Mouse (Mus musculus) spleen, postnatal 0 days (tissue): ENCODE results near the gene Hinfp. TPM values are rescaled to one million over a fixed set of nuclear protein-coding genes. Genes with fewer than 3 reads are reported as not detected.

Source experiments
- polyA plus RNA-seq: library from polyadenylated mRNA; unstranded; fragments of >200 nt; fragmentation: Nextera tagmentation; extraction: Ambion mirVana; gene quantifications from 2 replicates; pipeline ENCODE4 v1.2.1, GENCODE M21; 2015

Gene Hinfp
- 12.2 TPM in 2 replicates for polyA plus RNA-seq

DNA sequence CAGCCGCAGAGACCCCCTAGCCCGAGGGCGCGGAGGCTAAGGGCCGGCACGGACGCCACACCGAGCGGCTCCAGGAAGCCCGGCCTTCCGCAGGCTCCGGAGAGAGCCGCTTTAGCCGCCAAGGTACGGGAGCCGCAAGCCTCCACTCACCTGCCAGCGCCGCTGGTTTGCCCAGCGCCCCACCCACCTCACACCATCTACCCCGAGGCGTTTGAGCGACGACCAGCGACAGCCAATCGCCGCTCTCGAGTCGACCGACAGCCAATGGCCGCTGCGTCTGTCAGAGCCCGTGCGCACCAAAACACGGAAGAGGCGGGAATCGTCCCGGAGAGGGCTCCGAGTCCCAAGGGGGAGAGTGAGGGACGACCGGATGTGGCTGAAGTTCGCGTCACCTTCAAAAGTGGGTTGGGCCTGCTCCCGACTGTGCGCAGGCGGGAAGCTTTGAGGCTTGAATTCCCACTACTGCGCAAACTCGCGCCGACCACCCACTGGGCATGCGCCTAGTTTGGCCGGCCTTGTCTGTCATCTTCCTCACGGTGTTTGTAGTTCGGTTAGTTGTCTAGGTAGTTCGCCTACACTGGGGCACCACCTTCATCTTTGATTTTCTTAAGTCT, at the start of gene Hinfp:
TSS of gene Hinfp (minus strand) at position 206 of the 614 bp plus-strand sequence.

DNA sequence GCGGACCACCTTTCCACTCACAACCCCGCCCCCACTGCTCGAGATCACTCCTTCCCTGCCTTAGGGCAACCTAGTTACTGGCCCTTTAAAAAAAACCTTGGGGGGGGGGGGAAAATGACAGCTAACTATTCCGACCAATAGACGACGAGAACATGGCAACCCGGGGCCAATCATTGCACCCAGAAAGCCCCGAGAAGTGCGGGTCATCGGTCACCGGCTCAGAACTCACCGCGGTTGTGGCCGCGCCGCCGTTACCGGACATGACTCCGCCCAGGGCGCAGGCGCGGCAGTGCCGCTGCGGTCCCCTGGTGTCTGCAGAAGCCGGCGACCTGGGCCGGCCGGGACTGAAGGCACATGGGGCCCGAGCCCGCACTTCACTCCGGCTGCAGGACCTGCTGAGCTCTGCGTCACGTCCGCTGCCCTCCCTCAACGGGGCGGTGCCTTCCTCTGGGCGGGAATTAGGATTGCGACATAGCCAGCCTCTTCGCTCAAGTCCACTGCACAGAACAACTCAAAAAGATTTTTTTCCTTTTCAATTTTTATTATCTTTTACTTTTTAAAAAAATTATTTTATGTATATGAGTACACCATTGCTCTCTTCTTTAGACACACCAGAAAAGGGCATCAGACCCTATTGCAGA, 38.4 kb upstream of the Hinfp start, which contains the start of gene Hmbs:
TSS of gene Hmbs (minus strand) at position 448 of the 641 bp plus-strand sequence.

DNA sequence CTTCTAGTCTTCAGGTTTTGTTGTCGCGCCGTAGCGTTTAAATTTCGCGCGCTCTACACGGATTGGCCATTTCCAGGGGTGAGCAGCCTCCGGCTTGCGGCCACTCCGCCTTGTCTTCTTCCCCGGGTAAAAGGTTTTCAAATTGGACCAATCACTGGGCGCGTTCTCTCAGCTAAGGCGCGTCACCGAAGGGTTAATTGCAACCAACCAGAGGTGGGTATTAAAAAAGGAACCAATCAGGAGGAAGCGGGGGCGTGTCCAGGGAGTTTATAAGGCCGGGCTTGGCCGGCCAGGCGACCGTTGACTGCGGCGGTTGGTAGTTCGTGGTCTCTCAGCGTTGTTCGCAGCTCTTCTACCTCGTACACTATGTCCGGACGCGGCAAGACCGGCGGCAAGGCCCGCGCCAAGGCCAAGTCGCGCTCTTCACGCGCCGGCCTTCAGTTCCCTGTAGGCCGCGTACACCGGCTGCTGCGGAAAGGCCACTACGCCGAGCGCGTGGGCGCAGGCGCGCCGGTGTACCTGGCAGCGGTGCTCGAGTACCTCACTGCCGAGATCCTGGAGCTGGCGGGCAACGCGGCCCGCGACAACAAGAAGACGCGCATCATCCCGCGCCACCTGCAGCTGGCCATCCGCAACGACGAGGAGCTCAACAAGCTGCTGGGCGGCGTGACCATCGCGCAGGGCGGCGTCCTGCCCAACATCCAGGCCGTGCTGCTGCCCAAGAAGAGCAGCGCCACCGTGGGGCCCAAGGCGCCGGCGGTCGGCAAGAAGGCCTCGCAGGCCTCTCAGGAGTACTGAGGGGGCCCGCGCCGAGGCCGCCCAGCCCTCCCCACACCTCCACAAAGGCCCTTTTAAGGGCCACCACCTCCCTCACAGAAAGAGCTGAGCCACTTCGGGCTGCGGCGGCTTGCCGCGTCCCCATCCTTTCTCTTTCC, 29.2 kb upstream of the Hinfp start, which contains the start of gene H2afx:
TSS of gene H2afx (plus strand) at position 299 of the 935 bp plus-strand sequence.

DNA sequence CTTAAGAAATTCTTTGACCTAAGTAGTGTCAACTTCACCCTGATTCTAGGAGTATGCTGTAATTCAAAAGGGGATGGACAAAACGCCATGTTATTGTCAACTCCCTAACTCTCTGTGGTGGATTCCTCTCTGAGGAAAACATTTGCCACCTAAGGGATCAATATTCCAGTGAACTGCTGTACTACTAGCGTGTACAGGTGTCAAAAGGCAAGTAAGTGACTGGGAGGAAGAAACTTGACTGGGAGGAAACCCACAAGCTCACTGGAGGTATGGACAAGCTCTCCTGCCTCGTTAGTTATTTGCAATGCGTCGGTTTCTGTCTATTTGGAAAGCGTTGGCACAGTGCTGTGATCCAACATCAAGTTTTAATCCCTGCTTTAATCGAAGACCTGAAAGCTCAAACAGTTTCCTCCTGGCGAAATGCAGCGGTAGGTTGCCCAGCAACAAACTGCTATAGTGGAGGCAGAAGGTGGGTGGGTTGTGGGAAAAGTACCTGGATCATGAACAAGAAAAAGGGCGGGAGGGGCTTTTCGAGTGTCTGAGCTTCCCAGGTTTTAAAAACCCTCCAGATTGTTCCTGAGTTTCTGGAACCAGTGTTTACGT, 20.4 kb upstream of the Hinfp start, which contains the start of gene Dpagt1:
TSS of gene Dpagt1 (plus strand) at position 252 of the 603 bp plus-strand sequence.

DNA sequence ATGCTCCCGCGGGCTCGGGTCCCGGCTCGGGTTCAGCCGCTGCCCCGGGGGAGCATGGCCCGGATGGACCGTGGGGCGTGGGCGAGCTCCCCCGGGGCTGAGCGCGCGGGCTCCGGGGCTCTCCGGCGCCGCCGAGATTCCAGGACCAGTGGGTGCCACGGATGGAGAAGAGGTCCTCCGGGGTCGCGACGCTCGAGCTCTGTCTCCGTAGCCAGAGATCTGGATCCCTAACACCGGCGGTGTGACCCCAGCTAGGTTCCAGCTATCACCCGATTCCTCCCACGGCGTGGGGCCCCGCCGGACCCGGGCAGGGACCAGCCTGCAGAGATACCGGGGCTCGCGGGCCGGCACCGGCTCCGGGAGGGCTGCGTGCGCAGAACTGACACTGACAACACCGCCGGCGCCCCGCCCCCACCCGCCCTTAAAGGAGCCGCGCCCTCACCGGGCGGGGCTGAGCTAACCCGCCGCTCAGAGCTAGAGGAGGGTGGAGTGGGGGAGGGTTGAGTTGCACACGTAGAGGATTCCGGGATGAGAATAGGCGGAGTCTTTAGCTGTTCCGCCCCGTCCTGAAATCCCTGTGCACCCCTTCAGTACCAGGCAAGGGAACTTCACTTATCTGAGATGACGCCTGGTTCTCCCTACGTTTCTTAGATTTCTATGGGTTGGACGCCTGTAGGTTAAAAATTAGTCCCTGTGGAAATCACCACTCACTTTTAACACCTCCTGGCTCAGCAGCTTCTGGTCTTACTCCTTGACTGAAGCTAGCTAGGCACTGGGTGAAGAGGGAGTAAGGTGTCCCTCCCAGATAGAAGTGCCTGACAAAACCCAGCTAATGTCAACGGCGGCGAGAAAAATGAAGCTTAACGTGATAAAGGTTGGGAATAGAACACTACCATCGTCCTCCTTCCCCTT, 14.7 kb upstream of the Hinfp start, which contains the start of gene C2cd2l:
TSS of gene C2cd2l (minus strand) at position 399 of the 912 bp plus-strand sequence.

DNA sequence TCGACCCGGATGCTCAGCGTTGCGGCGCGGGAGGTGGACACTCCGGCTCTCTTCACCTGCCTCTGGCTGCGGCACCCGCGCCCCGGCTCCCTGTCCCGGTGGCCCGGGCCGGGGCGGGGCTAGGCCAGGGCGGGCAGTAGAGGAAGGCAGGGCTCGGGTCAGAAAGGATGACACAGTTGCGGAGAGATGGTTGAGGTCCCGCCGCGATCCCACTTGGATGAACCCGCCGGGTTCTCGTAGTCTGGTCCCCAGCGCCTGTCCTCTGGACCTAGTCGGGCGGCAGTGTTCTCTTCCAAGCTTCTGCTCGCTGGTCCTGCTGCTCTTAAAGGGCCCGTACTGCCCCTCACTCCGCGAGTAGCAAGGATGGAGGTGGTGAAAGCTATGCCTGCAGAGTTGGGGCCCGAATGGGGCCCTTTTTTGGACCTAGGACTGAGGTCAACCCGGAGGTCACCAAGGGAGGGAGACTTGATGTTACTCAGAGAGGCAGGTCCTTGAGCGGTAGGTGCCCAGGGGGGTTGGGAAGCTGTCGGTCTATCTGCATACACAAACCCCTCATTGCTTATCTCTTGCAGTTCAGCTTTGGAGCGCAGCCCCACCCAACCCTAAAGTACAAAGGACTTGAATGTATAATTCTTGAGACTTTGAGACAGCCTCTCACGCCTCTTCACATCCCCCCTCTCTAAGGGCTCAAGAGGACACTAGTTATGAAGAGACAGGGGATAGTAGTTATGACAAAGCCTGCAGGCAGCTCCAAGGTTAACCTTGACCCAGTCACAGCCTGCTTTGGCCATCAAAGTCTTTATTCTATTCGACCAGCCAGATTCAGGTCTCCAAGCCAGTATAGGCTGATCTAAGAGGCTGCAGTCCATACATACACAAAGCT, 17.2 kb downstream of the Hinfp start, which contains the start of gene Abcg4:
TSS of gene Abcg4 (minus strand) at position 540 of the 883 bp plus-strand sequence.

DNA sequence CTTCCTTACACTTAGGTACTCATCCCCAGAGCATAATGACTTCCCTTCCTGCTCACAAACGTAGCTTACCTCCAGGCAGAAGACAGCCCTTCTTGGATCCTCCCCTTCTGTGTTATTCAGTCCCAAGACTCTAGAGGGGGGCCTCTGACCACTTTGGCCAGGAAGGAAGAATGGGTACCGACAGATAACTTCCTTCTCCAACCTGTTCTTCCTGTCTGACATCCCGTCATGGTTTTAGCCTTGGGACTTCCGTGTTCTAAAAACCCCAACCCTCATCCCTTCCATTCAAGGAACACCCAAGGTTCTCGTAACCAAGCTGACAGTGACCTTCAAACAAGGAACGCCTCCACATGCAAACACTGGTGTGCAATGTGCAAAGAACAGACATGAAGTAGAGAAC, 37.0 kb downstream of the Hinfp start, which contains the start of gene Nlrx1:
TSS of gene Nlrx1 (minus strand) at position 168 of the 400 bp plus-strand sequence.

DNA sequence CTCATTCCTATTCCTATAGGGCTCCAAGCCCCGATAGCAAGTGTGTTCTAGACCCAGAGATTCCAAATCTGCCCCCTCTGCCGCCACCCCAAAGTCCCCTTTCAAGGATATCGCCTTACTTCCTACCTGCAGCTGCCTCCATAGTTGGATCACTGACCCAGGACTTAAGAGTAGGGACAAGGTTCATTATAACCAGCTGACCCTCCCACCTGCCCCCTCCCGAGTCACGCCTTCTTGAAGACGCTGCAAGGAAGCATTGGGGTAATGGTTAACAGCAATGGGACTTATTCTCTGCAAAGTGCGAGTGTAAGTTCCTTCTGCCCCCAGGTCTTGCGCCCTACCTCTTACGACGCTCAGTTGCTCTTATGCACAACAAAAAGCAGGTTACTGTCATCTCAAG, 54.2 kb downstream of the Hinfp start, which contains the start of gene Pdzd3:
TSS of gene Pdzd3 (minus strand) at position 158 of the 400 bp plus-strand sequence.

Other genes with a start within 250 kb of the Hinfp start
- gene Usp2, start 238.7 kb downstream of the Hinfp start, polyA plus RNA-seq: 3.2 and 4.1 TPM in 2 replicates
- gene Mfrp, start 203.9 kb downstream of the Hinfp start, polyA plus RNA-seq: not detected in 2 replicates
- gene C1qtnf5, start 198.4 kb downstream of the Hinfp start, polyA plus RNA-seq: 2.2 and 3.0 TPM in 2 replicates
- gene Gm49380, start 192.2 kb downstream of the Hinfp start, polyA plus RNA-seq: 0.05 TPM in 2 replicates
- gene Rnf26, start 192.2 kb downstream of the Hinfp start, polyA plus RNA-seq: 36.8 and 41.0 TPM in 2 replicates
- gene Mcam, start 171.2 kb downstream of the Hinfp start, polyA plus RNA-seq: 12.6 and 12.7 TPM in 2 replicates
- 8.3 and 9.9 TPM in 2 replicates for gene Cbl, start 71.6 kb downstream of the Hinfp start, polyA plus RNA-seq
- gene Ccdc153, start 65.0 kb downstream of the Hinfp start, polyA plus RNA-seq: not detected in 2 replicates
- 0.33 TPM in 1 of 2 replicates, not detected in the other for gene Pdzd3, start 54.2 kb downstream of the Hinfp start, polyA plus RNA-seq
- 6.4 and 7.7 TPM in 2 replicates for gene Nlrx1, start 37.1 kb downstream of the Hinfp start, polyA plus RNA-seq
- 13.3 and 15.8 TPM in 2 replicates for gene Abcg4, start 17.1 kb downstream of the Hinfp start, polyA plus RNA-seq
- gene C2cd2l, start 14.6 kb upstream of the Hinfp start, polyA plus RNA-seq: 5.4 TPM in 2 replicates
- gene Dpagt1, start 20.3 kb upstream of the Hinfp start, polyA plus RNA-seq: 18.9 and 19.9 TPM in 2 replicates
- gene H2afx, start 29.0 kb upstream of the Hinfp start, polyA plus RNA-seq: 271 and 276 TPM in 2 replicates
- gene Hmbs, start 38.6 kb upstream of the Hinfp start, polyA plus RNA-seq: 1,115 and 1,341 TPM in 2 replicates
- gene Vps11, start 56.0 kb upstream of the Hinfp start, polyA plus RNA-seq: 16.5 and 16.6 TPM in 2 replicates
- gene Hyou1, start 73.8 kb upstream of the Hinfp start, polyA plus RNA-seq: 6.7 and 7.2 TPM in 2 replicates
- 15.2 and 16.5 TPM in 2 replicates for gene Slc37a4, start 91.2 kb upstream of the Hinfp start, polyA plus RNA-seq
- 2,459 and 2,595 TPM in 2 replicates for gene Rps25, start 101.5 kb upstream of the Hinfp start, polyA plus RNA-seq
- gene Trappc4, start 101.9 kb upstream of the Hinfp start, polyA plus RNA-seq: 81.6 and 85.2 TPM in 2 replicates
- gene Ccdc84, start 112.9 kb upstream of the Hinfp start, polyA plus RNA-seq: 21.0 and 22.3 TPM in 2 replicates
- gene Foxr1, start 135.5 kb upstream of the Hinfp start, polyA plus RNA-seq: 0.22 and 0.30 TPM in 2 replicates
- not detected in 2 replicates for gene Upk2, start 149.3 kb upstream of the Hinfp start, polyA plus RNA-seq
- gene Bcl9l, start 177.2 kb upstream of the Hinfp start, polyA plus RNA-seq: 3.3 and 4.7 TPM in 2 replicates